Mouse (Mus musculus) kidney, embryonic 16.5 days (tissue): ENCODE measurements at regions not wholly inside any gene's neighbourhood (a gene's known extent, or its start where the extent isn't known, plus 50 kb on each side); places are given as distances from the start of the nearest gene placed in this dataset.

Source experiments
- ATAC-seq: fragments of 200-750 bp; cut with Nextera tagmentation; 2 replicates; pipeline ENCODE4 v1.8.0; 2017; ENCODE audit warnings: moderate TSS enrichment; ENCODE audit not compliant: low FRiP score, low TSS enrichment
- H3K27ac ChIP-seq: fragments of 300-500 bp; sonication (generic); 2 replicates; pipeline ENCODE4 v1.5.1; 2014; ENCODE audit warnings: low read length
- H3K27me3 ChIP-seq: fragments of 300-500 bp; sonication (generic); 2 replicates; pipeline ENCODE4 v1.6.1; 2014; ENCODE audit warnings: low read length, control low read depth, mixed read lengths; ENCODE audit not compliant: insufficient read depth
- H3K36me3 ChIP-seq: fragments of 300-500 bp; sonication (generic); 2 replicates; pipeline ENCODE4 v1.6.1; 2014; ENCODE audit warnings: low read length, control low read depth, mixed read lengths; ENCODE audit not compliant: insufficient read depth
- H3K4me1 ChIP-seq: fragments of 300-500 bp; sonication (generic); 2 replicates; pipeline ENCODE4 v1.6.1; 2014; ENCODE audit warnings: low read length, control low read depth, mixed read lengths; ENCODE audit not compliant: insufficient read depth
- H3K4me2 ChIP-seq: fragments of 300-500 bp; sonication (generic); replicated peaks from 2 replicates; pipeline ENCODE4 v1.6.1; 2014; ENCODE audit warnings: low read depth, low read length
- H3K4me3 ChIP-seq: fragments of 300-500 bp; sonication (generic); 2 replicates; pipeline ENCODE4 v1.5.1; 2014; ENCODE audit warnings: mild to moderate bottlenecking, low read length
- H3K9ac ChIP-seq: fragments of 300-500 bp; sonication (generic); replicated peaks from 2 replicates; pipeline ENCODE4 v1.6.1; 2014; ENCODE audit warnings: low read length
- H3K9me3 ChIP-seq: fragments of 300-500 bp; sonication (generic); 2 replicates; pipeline ENCODE4 v1.6.1; 2016; ENCODE audit warnings: low read length, control low read depth
- WGBS: fragments of 180-500 bp; shearing (Covaris S2); extraction: QIAGEN DNeasy Blood & Tissue Kit; methylation state at CpG from one replicate; pipeline ENCODE4 v1.1.7; 2014; 5-methylcytosine and 5-hydroxymethylcytosine counted together

DNA sequence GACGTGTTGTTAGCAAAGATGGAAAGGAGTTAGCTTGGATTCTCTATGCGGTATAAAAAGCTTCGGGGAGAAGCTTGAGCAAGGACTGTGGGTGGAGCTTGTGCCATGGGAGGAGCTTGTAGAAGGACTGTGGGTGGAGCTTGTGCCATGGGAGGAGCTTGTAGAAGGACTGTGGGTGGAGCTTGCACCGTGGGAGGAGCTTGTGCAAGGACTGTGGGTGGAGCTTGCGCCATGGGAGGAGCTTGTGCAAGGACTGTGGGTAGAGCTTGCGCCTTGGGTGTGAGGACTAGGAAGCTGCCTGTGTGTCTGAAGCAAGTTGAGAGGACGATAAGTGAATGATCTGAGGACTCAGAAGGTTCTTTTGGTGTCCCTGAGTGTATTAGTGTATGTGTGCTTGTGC is 263.1 kb downstream of the Gm45692 start:
- WGBS, result 86% methylated on average over 7 of the region's 7 CpGs
- Histone ChIP-seq H3K27ac (no peak overlapping the region), H3K4me3 (no peak overlapping the region), H3K9me3 (peaks cover 4% of the 10 kb centered on the region; the same call in 1 of the 2 replicates), H3K27me3 (no peaks in the 10 kb centered on the region; the same call in 1 of the 2 replicates), H3K36me3 (no peaks in the 10 kb centered on the region), H3K4me1 (peaks cover 19% of the 10 kb centered on the region), H3K4me2 (no peak overlapping the region), H3K9ac (no peak overlapping the region)
- ATAC-seq, result no peak

DNA sequence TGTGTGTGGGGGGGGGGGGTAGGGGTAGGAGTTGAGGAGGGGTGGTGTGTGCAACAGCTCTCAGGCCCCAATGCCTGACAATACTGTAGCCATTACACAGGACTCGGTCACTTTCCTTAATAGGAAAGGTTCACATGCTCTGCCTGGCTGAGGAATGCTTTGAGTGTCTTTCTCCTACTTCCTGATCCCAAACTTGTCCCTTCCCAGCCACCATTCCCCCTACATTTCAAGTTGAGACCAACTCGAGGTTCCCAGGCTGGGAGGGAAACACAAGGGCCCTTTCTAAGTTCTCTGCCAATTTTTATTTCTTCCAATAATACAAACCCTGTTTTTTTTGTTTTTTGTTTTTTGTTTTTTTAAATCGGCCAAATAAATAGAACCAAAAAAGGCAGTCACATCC is 264.6 kb downstream of the Gm45692 start:
- H3K27me3 ChIP-seq, result peaks cover 3% of the 10 kb centered on the region; the same call in 1 of the 2 replicates
- WGBS, result 31% methylated on average over 3 of the region's 3 CpGs
- H3K4me3 ChIP-seq, result no peak overlapping the region
- H3K9ac ChIP-seq, result no peak overlapping the region
- no peaks in the 10 kb centered on the region for H3K9me3 ChIP-seq
- H3K27ac ChIP-seq, result peak overlapping the region; percentile 89; the same call in 1 of the 2 replicates
- no peak overlapping the region; the same call in 1 of the 2 replicates for H3K4me2 ChIP-seq
- H3K4me1 ChIP-seq, result peaks cover 19% of the 10 kb centered on the region
- no peak for ATAC-seq
- H3K36me3 ChIP-seq, result no peaks in the 10 kb centered on the region

DNA sequence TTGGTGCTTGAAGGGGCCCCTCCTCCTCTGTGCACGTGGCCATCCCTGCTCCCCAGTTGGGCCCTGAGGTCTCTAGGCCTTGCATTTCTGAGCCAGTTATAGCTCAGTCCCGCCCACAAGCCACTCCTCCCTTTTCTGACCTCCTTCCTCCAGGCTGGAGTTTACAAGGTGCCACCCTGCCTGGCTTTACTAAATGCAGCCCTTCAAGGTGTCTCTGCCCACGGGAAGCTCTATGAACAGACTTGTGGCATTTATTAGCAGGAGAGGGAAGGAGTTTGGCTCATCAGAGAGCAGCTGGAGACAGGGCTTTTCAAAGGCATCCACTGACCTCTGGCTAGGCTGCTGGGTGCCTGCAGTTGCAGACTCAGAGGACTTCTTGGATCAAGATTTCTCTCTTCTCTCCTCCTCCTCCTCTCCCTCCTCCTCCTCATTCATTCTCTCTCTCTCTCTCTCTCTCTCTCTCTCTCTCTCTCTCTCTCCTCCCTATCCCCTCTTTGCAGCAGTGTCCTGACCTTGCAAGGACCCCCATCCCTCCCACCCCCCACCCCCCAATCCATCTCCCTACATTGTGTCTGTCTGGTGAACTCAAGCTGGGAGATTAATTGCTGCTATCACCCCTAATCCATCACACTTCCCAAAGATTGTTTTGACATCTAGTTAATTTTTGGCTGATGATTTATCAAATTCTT is 265.1 kb downstream of the Gm45692 start:
- 6% methylated on average over 3 of the region's 3 CpGs for WGBS
- Histone ChIP-seq H3K9me3 (no peaks in the 10 kb centered on the region), H3K36me3 (no peaks in the 10 kb centered on the region), H3K27ac (peak overlapping the region; percentile 89), H3K27me3 (peaks cover 3% of the 10 kb centered on the region; the same call in 1 of the 2 replicates), H3K9ac (0 out of 2 replicates have a peak overlapping the region, but pooled peaks have one; percentile 8), H3K4me2 (no peak overlapping the region; the same call in 1 of the 2 replicates), H3K4me3 (no peak overlapping the region), H3K4me1 (peaks cover 19% of the 10 kb centered on the region)
- ATAC-seq, result peak; percentile 89

DNA sequence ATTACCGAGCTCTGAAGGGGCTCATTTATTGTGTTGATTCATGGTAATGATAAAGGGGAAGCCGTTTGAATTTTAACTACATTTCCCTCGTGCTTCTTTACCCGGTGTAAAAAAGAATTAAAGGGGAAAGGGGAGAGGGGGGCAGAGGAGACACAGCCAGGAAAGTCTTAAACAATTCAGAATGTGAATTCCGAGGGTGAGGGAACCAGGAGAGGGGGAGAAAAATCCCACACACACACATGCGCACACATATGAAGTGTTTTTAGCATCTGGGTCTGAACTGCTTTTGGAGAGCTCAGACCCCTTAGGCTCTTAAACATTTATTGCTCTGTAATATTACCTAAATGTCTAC is 265.6 kb downstream of the Gm45692 start:
- ATAC-seq, result peak; percentile 34; the same call in 1 of the 2 replicates
- Histone ChIP-seq H3K4me1 (peaks cover 19% of the 10 kb centered on the region), H3K27me3 (peaks cover 3% of the 10 kb centered on the region; the same call in 1 of the 2 replicates), H3K36me3 (no peaks in the 10 kb centered on the region), H3K4me3 (no peak overlapping the region), H3K9me3 (no peaks in the 10 kb centered on the region), H3K9ac (no peak overlapping the region), H3K27ac (peak overlapping the region; percentile 36; the same call in 1 of the 2 replicates), H3K4me2 (no peak overlapping the region)
- 13% methylated on average over 6 of the region's 6 CpGs for WGBS

DNA sequence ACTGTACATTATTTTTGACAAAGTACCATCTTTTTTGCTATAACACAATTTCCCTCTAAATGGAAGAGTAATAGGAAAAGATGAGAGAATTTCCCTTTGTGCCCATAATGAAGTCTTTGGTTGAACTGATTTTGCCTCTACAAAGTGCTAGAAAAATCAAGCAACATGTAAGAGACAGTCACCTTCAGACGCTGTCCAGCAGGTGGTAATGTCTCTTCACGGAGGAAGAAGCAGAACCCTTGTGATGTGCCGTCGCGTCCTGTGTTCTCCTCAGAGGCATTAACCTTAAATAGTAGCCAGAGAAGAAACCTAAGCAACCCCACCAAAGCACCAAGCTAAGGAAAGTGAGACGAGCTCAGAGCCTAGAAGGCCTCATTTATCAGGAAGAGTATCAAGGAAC is 275.7 kb downstream of the Gm45692 start:
- 44% methylated on average over 6 of the region's 6 CpGs for WGBS
- no peak overlapping the region for H3K4me2 ChIP-seq
- no peaks in the 10 kb centered on the region for H3K36me3 ChIP-seq
- no peak overlapping the region for H3K27ac ChIP-seq
- no peaks in the 10 kb centered on the region for H3K4me1 ChIP-seq
- no peaks in the 10 kb centered on the region for H3K9me3 ChIP-seq
- no peak for ATAC-seq
- no peaks in the 10 kb centered on the region for H3K27me3 ChIP-seq
- H3K4me3 ChIP-seq, result no peak overlapping the region
- H3K9ac ChIP-seq, result no peak overlapping the region

DNA sequence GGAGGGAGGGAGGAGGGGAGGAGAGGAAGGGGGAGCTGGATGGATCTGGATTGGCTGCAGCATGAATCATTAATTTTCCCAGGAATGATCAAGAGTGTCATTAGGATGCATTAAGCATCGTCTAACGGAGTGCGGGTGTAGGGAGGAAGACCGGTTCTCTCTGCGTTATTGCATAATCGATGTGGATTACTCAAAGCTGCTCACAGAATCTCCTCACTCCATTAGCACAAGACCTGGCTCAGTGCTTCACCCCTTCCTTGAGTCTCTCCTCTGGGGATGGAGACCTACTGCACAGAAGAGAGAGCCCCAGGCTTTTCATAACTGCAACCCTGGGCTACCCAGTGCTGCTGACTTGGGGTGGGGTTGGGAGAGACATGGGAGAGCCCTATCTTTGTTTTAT is 300.7 kb downstream of the Gm45692 start:
- Histone ChIP-seq H3K36me3 (no peaks in the 10 kb centered on the region), H3K27ac (no peak overlapping the region), H3K4me1 (no peaks in the 10 kb centered on the region), H3K4me3 (no peak overlapping the region), H3K9ac (no peak overlapping the region), H3K27me3 (no peaks in the 10 kb centered on the region), H3K4me2 (no peak overlapping the region), H3K9me3 (no peaks in the 10 kb centered on the region)
- WGBS, result 58% methylated on average over 6 of the region's 6 CpGs
- ATAC-seq, result no peak

DNA sequence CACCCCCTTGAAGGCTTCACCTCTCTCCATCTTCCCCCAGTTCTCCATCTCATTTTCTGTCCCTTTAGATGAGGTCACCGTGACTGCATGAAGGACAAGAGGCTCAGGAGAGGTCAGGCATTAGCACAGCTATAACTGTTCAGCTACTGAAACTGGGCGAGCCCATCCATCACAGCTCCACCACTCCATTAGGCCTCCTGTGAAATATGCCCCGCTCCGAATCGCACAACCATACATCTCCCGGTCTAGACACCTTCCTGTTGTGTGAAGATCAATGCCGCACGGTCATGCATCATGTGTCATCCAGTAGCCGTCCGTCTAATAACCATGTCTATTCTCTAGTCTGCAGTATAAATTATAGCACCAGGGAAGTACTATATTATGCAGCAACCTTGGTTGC is 301.2 kb downstream of the Gm45692 start:
- no peak overlapping the region for H3K27ac ChIP-seq
- 27% methylated on average over 10 of the region's 10 CpGs for WGBS
- no peaks in the 10 kb centered on the region for H3K9me3 ChIP-seq
- no peak overlapping the region for H3K4me2 ChIP-seq
- H3K36me3 ChIP-seq, result no peaks in the 10 kb centered on the region
- no peak overlapping the region for H3K4me3 ChIP-seq
- no peak overlapping the region for H3K9ac ChIP-seq
- ATAC-seq, result no peak
- no peaks in the 10 kb centered on the region for H3K27me3 ChIP-seq
- no peaks in the 10 kb centered on the region for H3K4me1 ChIP-seq

DNA sequence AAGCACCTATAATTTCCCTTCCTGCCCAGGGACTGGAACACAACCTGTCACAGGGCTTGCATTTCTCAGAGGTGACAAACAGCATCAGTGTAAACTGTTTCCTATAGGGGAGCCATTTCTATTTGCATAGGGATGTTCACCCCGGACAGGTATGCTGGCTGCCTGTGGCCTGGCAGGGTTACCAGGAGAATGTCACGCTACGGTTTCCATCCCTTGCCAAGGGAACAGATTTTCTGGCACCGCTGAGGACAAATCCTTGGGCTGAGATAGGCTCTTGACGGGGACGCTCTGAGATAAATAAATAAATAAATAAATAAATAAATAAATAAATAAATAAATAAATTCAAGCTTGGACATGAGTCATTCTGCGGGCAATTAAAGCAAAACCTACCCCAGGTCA is 308.0 kb downstream of the Gm45692 start:
- no peak overlapping the region for H3K4me3 ChIP-seq
- WGBS, result 95% methylated on average over 7 of the region's 7 CpGs
- no peak overlapping the region for H3K27ac ChIP-seq
- H3K4me2 ChIP-seq, result no peak overlapping the region
- no peaks in the 10 kb centered on the region for H3K4me1 ChIP-seq
- no peak overlapping the region for H3K9ac ChIP-seq
- ATAC-seq, result no peak
- H3K27me3 ChIP-seq, result no peaks in the 10 kb centered on the region
- no peaks in the 10 kb centered on the region for H3K36me3 ChIP-seq
- no peaks in the 10 kb centered on the region for H3K9me3 ChIP-seq

DNA sequence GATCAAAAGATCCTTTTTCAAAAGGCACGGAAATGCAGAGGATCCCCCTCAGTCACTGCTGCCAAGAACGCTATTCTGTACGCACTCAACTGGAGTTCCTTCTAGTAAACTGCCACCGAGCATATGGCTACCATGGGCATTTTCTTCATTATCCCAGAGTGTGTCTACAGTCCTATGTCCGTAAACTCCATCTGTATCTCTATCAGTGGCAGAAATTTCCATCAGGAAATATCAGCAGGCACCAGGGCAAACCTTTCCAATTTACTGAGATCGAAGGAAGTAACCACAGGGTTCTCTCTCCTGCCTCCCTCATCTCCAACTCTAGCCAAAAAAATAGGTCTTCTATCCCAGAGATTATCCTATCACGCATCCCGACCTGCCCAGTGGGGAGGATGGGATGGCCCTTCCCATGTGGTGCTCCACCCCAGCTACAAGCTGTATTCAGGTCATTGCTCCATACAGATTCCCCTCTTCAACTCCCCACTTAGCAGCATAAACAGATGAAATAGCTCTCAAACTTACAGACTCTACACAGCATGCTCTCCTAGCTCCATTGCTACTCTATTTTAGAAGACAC is 310.5 kb downstream of the Gm45692 start:
- H3K9me3 ChIP-seq, result no peaks in the 10 kb centered on the region
- H3K9ac ChIP-seq, result no peak overlapping the region
- H3K4me3 ChIP-seq, result no peak overlapping the region
- 86% methylated on average over 8 of the region's 8 CpGs for whole genome bisulfite sequencing
- ATAC-seq, result no peak
- H3K4me1 ChIP-seq, result no peaks in the 10 kb centered on the region
- H3K36me3 ChIP-seq, result no peaks in the 10 kb centered on the region
- no peaks in the 10 kb centered on the region for H3K27me3 ChIP-seq
- H3K27ac ChIP-seq, result no peak overlapping the region
- H3K4me2 ChIP-seq, result no peak overlapping the region

DNA sequence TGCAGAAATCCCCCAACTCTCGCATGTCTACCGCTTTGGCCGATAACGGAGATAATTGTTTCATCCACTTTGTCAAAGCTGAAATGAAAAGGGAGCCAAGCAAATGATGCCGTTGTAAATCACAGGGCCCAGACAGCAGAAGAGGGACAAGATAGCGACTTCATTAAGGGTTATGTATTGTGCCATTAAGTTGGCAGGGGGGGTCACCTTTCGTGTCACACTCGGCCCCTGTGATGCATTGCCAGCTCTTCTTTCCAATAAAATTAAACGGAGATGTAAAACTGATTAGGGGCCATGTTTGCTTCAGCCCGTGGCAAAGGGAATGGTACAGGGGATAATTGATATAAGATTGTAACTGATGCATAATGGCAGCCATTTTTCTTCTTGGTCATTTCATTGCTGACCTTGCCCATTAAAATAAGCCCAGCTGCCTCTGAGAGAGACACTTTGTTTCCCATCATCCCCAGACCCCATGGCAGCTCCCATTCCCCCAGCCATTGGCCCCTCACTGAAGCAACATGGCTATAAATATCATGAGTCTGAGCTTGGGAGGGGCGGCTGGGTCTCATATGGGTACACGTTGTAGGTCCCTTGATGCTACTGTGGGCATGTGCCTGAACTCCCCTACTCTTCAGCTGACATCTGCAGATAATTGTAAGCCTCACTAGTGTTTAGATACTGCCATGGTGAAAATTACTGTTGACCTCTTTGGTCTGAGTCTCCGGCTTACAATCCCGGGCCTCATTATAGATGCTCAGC is 313.0 kb downstream of the Gm45692 start:
- Histone ChIP-seq H3K4me2 (no peak overlapping the region), H3K4me3 (no peak overlapping the region), H3K27me3 (no peaks in the 10 kb centered on the region), H3K4me1 (no peaks in the 10 kb centered on the region; the same call in 1 of the 2 replicates), H3K9ac (no peak overlapping the region), H3K9me3 (no peaks in the 10 kb centered on the region), H3K36me3 (no peaks in the 10 kb centered on the region), H3K27ac (no peak overlapping the region)
- 61% methylated on average over 14 of the region's 14 CpGs for WGBS
- ATAC-seq, result no peak
